Mouse (Mus musculus) kidney, adult 8-10 months (tissue): ENCODE measurements around the gene Pin1.
"Not testable (repeated sequence)": the region's sequence is repeated elsewhere in the genome, so short reads cannot be mapped to it uniquely, and the experiment has no call there.

Source experiments
- DNase-seq, 2 experiments: peaks; one replicate each; pipeline ENCODE4 v3.0.0; 2022

Gene Pin1

GRCm38 (mm10) chr9:20651602-20652259, at the start of gene Pin1:
Gene Pin1, plus strand, starts transcription at chr9:20652095.
- peak; percentile 100 for DNase-seq

- DNase-seq: no peak
Observed at GRCm38 (mm10) chr9:20606269-20606668, 45.6 kb upstream of the Pin1 start.

DNA sequence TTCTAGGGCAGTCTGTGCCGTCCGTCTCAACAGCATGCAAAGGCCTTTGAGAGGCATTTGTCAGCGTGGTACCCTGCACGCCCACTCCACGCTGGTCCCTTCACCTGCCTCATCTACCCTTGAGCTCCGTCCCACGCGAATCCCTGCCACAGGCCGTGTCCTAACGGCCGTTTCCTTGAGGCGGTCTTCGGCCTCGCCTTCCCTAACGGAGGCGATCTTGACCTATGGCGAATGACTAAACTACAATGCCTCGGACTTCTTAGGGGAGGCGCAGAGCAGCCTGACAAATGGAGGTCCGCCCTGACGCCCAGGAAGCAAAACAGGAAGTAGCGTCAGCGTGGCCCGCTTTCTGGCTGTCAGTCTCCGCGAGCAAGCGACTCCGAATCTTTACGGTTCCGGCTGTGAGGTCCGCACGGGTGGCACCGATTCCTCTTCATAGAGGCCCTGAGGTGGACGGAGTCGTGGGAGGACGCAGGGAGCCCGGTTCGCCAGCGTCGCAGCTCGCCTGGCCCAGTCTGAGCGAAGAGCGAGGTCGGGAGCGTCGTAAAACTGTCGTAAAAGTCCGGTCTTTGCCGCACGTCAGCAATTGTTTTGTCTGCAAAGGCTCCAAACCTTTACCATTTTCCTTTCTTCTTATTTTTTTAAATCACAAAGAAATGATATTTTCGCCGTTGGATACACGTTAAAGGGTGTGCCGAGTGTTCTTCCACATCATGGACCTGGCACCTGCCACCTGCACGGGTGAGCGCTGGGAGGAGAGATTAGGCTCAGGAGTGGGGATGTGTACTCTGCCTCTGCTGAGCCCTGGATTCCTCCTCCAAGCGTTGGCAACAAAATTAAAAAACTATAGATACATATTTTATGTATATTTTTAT, 44.6 kb upstream of the Pin1 start:
- DNase-seq: peak; percentile 80 to 81

- no peak for DNase-seq
Observed at GRCm38 (mm10) chr9:20609831-20610464, 41.9 kb upstream of the Pin1 start.

- no peak for DNase-seq
Observed at GRCm38 (mm10) chr9:20611976-20612375, 39.9 kb upstream of the Pin1 start.

DNA sequence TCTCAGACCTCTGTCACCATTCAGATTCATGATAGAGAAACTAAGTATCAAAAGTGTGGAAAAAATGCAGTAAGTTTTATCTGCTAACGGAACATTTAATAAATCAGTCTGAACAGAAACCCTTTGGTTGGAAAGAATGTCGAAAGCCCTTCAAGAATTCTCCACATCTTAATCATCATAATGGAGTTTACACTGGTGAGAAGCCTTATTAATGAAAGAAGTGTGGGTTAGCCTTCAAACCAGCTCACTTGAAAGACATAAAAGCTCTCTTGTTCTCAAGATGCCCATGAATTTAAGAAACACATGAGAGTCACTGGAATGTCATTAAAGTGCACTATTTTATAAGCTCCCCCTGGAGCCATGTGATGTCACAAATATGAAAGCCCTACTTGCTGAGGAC, 35.2 kb upstream of the Pin1 start:
- DNase-seq: no peak

GRCm38 (mm10) chr9:20631332-20631731, 20.6 kb upstream of the Pin1 start:
- no peak for DNase-seq

DNA sequence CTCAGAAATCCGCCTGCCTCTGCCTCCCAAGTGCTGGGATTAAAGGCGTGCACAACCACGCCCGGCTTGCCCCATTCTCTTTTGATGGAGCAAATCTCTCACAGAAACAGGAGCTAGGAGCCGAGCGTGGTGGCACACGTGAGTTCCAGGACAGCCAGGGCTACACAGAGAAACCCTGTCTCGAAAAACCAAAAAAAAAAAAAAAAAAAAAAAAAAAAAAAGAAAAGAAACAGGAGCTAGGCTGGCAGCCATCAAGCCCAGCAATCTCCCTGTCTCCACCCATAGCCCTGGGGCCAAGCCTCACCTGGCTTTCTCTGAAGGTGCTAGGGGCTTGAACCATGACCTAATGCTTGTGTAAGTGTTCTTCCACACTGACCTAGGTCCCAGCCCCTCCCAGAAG, 16.2 kb upstream of the Pin1 start:
- not testable (repeated sequence) for DNase-seq

- no peak for DNase-seq
Observed at GRCm38 (mm10) chr9:20636256-20636655, 15.6 kb upstream of the Pin1 start.

- no peak for DNase-seq
Observed at GRCm38 (mm10) chr9:20636790-20637189, 15.1 kb upstream of the Pin1 start.

DNA sequence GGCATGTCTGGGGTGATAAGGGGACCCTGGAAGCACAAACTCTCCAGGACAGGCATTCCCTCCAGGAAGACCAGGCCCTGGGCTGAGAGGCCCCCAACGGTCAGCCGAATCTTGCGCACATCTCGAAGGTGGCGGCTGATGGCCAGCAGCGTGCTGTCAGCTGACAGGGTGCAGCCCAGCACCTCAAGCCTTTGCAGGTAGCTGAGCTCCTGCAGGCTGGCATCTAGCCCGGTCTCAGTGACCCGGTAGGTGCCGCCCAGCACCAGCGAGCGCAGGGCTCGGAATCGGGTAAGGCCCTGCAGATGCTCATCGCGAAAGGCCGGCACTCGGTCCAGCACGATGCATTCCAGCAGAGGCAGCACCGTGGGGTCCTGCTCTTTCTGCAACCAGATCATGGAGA, 13.3 kb upstream of the Pin1 start:
- DNase-seq: no peak

DNA sequence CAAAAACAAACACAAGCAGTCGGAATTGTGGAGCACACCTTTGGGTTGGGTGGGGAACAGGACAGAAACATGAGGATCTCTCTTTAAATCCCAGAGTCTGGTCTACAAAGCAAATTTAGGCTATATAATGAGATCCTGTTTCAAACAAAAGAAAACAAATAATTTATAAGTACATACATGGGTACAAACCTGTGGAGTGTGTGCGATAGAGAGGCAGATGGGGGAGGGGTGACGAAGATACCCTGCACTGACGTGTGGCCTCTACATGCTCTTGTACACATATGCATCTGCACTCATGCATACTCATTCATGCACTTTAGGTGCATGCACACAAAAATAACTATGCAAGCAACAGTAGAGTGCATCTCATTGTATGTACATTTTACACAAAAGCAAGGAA, 12.4 kb upstream of the Pin1 start:
- DNase-seq: no peak

DNA sequence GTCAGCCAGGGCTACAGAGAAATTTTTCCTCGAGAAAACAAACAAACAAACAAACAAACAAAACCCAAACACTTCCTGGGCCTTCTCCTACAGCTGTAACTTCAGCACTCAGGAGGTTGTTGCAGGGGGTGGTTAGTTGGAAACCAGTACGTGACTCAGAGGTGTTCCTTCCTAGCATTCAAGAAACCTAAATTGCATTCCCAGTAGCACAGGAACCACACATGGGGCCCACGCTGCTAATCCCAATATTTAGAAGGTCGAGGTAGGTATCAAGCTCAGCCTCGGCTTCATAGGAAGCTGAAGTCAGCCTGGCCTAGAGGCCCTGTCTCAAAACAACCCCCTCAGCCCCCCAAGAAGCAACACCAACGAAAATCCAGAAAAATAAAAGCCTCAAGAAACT, 10.4 kb upstream of the Pin1 start:
- no peak for DNase-seq

- peak; percentile 77 to 78 for DNase-seq
Observed at GRCm38 (mm10) chr9:20642101-20642895, 9.6 kb upstream of the Pin1 start, which contains the start of gene Ubl5. Gene Ubl5, plus strand, starts transcription at chr9:20642878.

DNA sequence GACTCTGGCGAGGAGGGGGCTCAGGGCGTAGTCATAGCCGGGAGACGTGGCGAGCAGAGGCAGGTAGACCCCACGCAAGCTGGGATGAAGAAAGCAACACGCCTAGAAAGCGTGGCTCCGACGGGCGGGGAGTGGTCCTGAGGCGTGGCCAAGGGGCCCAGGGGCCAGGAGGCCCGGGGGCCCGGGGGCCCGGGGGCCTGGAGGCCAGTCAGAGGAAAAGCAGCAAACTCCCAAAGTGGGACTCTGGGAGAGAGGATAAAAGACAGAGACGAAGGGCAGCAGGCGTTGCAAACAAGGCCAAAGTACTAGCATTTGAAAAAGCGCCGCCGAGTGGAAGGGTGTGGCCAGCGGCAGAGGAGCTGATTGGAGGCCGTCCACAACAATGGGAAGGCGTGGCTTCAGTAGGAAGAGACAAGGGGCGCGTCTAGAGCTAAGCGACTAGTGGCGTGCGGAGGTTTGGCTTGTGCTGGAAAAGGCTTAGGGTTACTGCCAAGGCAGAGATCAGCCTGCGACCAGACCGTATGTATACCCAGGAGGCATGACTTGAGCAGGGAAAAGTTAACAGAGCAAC, 8.9 kb upstream of the Pin1 start:
- peak; percentile 83 to 89 for DNase-seq

GRCm38 (mm10) chr9:20643781-20644180, 8.1 kb upstream of the Pin1 start:
- no peak for DNase-seq

DNA sequence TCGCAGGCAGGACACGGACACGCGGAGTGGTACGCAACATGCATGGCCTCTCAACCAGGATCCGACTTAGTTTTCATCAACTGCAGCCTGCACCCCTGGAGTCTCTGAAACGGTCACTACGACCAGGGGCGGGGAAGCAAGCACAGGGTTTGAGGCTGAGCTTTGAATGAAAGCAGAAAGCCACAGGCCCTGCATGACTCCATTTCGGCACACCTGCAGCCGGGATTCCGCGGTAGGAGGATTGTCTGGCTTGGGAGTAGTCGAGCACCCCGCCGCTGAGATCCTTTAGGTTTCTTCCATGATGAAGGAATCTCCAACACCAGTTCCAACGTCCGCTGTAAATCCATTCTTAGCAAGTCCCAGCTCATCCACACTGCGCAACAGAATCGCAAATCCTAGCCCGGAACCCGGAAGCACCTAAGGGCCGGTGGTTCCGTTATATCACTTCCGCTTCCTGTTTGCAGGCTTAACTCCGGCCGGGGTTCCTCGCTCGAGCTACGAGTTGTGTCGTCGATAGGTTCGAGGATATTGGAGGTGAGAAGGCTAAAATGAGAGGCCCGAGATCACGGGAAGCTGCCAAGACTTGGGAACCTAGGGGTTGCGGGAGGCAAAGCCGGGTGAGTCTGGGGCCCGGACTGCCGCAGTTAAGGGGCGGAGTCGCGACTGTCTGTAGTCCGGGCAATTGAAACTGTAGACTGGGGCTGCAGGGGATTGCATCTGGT, 7.4 kb upstream of the Pin1 start, which contains the start of gene Fbxl12:
Gene Fbxl12, minus strand, starts transcription at position 408 of the 722 bp plus-strand sequence.
- peak; percentile 61 to 79 for DNase-seq

DNA sequence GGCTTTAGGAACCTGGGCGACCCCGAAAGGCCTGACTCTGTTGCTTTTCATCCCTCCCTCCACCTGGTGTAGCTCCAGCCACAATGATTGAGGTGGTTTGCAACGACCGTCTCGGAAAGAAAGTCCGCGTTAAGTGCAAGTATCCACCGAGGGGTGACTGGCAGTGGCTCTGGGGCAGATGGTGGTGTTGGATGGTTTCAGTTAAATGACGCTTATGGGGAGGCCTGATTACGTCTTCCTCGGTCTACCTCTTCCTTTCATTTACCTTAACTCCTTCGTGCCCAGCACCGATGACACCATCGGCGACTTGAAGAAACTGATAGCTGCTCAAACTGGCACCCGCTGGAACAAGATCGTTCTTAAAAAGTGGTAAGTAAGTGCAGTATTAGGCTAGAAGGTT, 6.8 kb upstream of the Pin1 start:
- DNase-seq: peak in 1 of 2 experiments; percentile 8

GRCm38 (mm10) chr9:20652260-20652658, 364 bp downstream of the Pin1 start:
- no peak for DNase-seq

DNA sequence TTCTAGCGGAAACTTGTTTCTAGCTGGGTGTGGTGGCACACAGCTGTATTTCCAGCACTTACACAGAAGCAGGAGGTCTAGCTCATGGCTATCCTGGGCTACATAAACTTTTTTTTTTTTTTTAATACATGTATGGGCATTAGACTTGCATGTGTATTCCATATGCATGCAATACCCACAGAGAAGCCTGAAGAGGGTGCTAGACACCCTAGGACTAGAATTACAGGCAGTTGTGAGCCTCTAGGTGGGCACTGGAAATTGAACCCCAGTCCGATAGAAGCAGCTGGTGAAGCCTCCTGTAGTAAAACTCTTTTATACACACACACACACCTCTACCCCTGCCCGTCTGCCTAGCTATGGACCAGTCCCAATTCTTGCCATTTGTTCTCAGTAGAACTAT, 2.0 kb downstream of the Pin1 start:
- no peak for DNase-seq

DNA sequence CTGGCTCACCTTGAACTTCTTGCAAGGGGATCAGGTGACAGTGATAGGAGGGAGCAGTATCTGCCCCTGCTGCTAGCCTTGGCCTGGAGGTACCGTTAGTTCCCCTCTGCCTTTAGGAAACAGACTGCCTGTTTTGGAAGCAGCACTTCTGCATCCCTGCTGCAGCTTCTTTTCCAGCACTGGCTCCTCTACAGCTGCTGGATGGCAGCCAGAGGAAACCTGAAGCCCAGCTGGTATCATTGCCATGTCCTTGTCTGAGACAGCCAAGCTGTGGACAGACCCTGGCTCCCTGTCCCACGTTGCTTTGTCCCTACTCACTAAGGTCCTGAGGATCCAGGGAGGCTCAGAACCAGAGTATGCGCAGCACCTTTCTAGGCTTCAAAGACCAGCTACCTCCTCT, 5.7 kb downstream of the Pin1 start:
- DNase-seq: no peak

DNA sequence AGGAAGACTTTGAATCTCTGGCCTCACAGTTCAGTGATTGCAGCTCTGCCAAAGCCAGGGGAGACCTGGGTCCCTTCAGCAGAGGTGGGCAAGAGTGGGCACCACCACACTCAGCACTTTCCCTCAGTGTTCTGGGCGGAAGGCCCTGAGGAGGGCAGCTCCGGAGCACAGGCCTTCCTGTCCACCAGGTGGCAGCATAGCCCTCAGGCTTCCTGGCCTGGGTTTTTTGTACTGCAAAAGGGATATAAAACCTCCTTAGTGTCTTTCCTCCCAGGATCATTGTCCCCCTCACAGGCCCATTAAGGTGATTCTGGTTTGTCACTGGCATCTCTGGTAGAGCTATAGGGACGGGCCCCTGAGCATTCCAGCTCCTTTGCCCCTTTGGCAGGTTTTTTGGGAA, 10.4 kb downstream of the Pin1 start:
- peak in 1 of 2 experiments; percentile 65 for DNase-seq
